Mouse (Mus musculus) embryo, embryonic 10.5 days (tissue): Measurements from ENCODE around the gene Srsf9.
"Not testable (repeated sequence)": the region's sequence is repeated elsewhere in the genome, so short reads cannot be mapped to it uniquely, and the experiment has no call there.

Experiments
- DNase-seq: peaks from one replicate; pipeline ENCODE4 v3.0.0-alpha.2; 2015; ENCODE audit warnings: low spot score

Srsf9 gene

DNA sequence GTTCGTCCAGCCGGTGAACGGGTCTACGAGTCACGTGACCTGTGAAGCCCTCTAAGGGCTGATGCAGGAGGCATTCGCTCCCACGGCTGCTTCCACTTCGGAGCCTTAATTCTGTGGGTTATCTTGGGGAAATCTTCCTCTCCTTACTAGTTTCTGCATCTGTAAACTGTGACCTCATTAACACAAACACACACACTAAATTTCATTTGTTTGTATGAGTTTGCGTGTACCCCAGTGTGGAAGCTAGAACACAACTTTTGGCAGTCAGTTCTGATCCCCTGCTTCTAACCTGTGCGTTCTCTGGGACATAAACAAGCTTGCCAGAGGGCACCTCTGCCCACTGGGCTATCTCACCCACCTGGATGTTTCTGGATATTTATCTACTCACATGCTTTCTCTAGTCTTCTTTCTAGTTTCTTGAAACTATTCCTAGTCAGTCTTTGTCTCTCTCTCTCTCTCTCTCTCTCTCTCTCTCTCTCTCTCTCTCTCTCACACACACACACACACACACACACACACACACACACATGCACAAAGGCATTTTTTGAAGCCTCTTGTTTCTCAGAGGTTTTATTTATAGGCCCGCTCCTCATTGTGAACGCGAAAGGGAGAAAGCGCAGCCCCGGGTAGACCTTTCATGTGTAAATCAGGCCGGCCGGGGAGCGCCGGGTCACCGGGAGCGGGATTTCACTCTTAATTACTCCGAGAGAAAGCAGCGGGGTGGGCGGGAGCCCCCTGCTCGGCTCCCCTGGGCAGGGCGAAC lies 46.6 kb downstream of the Srsf9 start:
- DNase-seq: peak; percentile 91

DNA sequence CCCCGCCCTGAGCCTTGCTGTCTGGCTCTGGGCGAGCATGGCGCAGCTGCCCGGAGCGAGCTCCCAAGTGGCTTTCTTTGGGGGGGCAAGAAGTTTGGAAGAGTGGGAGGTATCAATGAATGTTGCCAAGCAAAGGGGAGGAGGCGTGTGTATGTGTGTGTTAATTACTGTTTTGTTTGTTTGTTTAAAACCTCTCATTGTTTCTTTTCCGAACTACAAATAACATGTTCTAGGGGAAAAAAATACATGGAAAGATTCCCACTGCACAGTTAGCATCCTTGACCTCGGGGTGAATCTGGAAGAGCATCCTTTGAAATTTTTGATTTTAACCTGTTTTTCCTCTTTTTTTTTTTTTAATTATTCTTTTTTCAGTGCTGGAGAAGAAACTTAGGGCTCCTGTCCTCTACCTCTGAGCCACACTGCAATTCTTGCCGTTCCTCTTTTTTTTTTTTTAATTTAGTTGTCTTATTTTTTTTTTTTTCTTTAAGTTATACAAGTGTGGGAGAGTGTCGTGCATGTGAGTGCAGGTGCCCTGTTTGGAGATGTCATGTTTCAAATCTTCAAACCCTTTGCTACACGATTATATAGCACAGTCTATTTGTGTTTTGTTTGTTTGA lies 47.3 kb downstream of the Srsf9 start:
- DNase-seq: no peak

DNA sequence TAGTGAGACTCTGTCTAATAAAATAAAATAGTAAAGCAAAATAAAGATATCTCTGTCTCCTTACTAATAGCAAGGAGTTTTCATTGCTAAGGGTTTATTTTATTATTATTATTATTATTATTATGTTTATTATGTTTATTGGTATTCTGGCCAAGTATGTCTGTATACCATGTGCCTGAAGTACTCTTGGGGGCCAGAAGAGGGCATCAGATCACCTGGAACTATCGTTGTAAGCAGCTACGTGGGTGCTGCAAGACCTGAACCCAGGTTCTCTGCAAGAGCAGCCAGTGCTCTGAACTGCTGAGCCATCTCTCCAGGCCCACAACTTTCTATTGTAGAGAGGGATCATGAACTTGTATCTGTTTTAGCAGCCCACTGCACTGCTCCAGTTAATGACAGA lies 48.5 kb downstream of the Srsf9 start:
- no peak for DNase-seq

DNA sequence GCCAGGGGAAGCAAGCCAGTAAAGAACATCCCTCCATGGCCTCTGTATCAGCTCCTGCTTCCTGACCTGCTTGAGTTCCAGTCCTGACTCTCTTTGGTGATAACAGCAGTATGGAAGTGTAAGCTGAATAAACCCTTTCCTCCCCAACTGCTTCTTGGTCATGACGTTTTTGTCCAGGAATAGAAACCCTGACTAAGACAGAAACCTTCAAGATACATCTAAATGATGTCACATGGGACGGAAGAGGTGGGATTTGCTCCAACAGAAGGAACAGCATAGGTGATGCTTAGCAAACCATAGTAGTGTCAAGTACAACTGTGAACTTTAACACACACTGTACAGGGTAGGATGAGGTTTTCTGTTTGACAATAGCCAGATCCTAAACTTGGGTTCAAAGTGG lies 51.9 kb downstream of the Srsf9 start:
- not testable (repeated sequence) for DNase-seq
